In the genomic region with DNA sequence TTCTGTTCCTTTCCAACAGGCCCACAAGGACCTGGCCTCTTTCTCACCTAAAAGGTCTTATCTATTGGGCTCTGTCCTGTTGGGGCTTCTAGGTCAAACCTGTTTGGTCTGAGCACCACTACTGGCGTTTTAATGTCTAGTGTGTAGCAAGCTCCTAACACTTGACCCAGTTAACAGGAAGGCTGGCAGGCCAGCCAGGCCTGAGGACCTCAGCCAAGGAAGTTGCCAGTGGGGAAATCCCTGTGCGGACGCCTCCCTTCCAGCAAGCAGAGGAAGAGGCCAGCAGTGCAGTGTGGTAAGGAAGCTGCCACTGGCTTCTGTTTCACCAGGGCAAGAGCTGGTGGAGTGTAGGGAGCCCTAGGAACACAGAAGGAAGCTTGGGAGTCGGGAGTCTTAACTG, we compare ENCODE assay signal across 9 mouse cellular contexts.
DNase-seq lines count a peak whose midpoint lies in the region; ATAC-seq and TF ChIP-seq lines count a peak whose summit lies in the region.
"Had no signal": no experiment of that assay in that cellular context is flagged by ENCODE, and none has a peak within 500 bp of the region (broad histone marks: within the 10 kb centered on the region; RNA-seq: fewer than 3 reads in every experiment).

No protein-coding gene starts in this region.

- intact Hi-C loops in heart, postnatal 25 days (cut with DNase I), result no loop called here

- no peak overlapping the region for H3K9ac ChIP-seq in midbrain, postnatal 0 days (replicated peaks; ENCODE audit: low read length, poor library complexity, severe bottlenecking)
- no peak overlapping the region for H3K9ac ChIP-seq in midbrain, embryonic 11.5 days (ENCODE audit: low read length)
- H3K9ac ChIP-seq: midbrain, embryonic 12.5 days had no signal

- no peaks in the 10 kb centered on the region for H3K36me3 ChIP-seq in midbrain, postnatal 0 days (ENCODE audit: insufficient read depth, low read length)
- H3K36me3 ChIP-seq in midbrain, embryonic 11.5 days (ENCODE audit: control insufficient read depth, insufficient read depth, low read length), result 0 out of 2 replicates have a peak, but pooled peaks cover 2% of the 10 kb centered on the region

- no peak overlapping the region for H3K4me3 ChIP-seq in midbrain, postnatal 0 days (ENCODE audit: low read depth, low read length)
- H3K4me3 ChIP-seq in midbrain, embryonic 11.5 days (ENCODE audit: low read depth, low read length), result no peak overlapping the region
- H3K4me3 ChIP-seq: midbrain, embryonic 12.5 days had no signal

- H3K27me3 ChIP-seq in midbrain, postnatal 0 days (ENCODE audit: insufficient read depth, low read length), result no peaks in the 10 kb centered on the region
- H3K27me3 ChIP-seq in midbrain, embryonic 11.5 days (ENCODE audit: control insufficient read depth, insufficient read depth, low read length), result no peaks in the 10 kb centered on the region
- H3K27me3 ChIP-seq: midbrain, embryonic 12.5 days had no signal

- no peak for TF ChIP-seq CTCF in midbrain, postnatal 0 days (IDR thresholded peaks at IDR 0.05)

- H3K4me2 ChIP-seq in midbrain, postnatal 0 days (ENCODE audit: low read depth, low read length, poor library complexity, severe bottlenecking), result no peak overlapping the region
- H3K4me2 ChIP-seq in midbrain, embryonic 11.5 days, result no peak overlapping the region
- H3K4me2 ChIP-seq: midbrain, embryonic 12.5 days had no signal

- H3K4me1 ChIP-seq in midbrain, postnatal 0 days (ENCODE audit: insufficient read depth, low read length), result no peaks in the 10 kb centered on the region
- no peaks in the 10 kb centered on the region; the same call in 1 of the 2 replicates for H3K4me1 ChIP-seq in midbrain, embryonic 11.5 days (ENCODE audit: control insufficient read depth, insufficient read depth, low read length)

- WGBS in midbrain, postnatal 0 days, result 47% methylated on average over 4 of the region's 4 CpGs
- WGBS in midbrain, embryonic 11.5 days, result 72% methylated on average over 4 of the region's 4 CpGs

- peak overlapping the region; percentile 12; the same call in 1 of the 2 replicates for H3K27ac ChIP-seq in midbrain, postnatal 0 days (ENCODE audit: low read depth, low read length)
- no peak overlapping the region for H3K27ac ChIP-seq in midbrain, embryonic 11.5 days (ENCODE audit: low read depth, low read length)
- H3K27ac ChIP-seq: midbrain, embryonic 12.5 days had no signal

- DNase-seq in midbrain, postnatal 0 days (ENCODE audit: low spot score), result peak; percentile 34
- DNase-seq in midbrain, embryonic 11.5 days (ENCODE audit: low spot score, missing footprints), result no peak
- DNase-seq in cerebellum, adult 8-10 months, result peak; percentile 48
- peak; percentile 59 for DNase-seq in heart, postnatal 25 days (ENCODE audit: low spot score)
- DNase-seq in lung, postnatal 36 days, result peak; percentile 90
- no peak for DNase-seq in layer of hippocampus, postnatal 36 days
- DNase-seq in thymus, postnatal 0 days (ENCODE audit: low spot score), result no peak

- no peaks in the 10 kb centered on the region for H3K9me3 ChIP-seq in midbrain, postnatal 0 days (ENCODE audit: low read length)
- no peaks in the 10 kb centered on the region for H3K9me3 ChIP-seq in midbrain, embryonic 11.5 days (ENCODE audit: control insufficient read depth, low read length)
- H3K9me3 ChIP-seq: midbrain, embryonic 12.5 days had no signal

- no peak for ATAC-seq in midbrain, postnatal 0 days (ENCODE audit: low FRiP score)
- ATAC-seq in midbrain, embryonic 11.5 days (ENCODE audit: low FRiP score), result no peak
- ATAC-seq in erythroid progenitor cell, adult 5-6 weeks (replicated peaks; ENCODE audit: low FRiP score, poor library complexity, severe bottlenecking), result no peak

Comparison
In these comparisons a context has a peak if more than half of its experiments do, and no peak if none do; other contexts are left out.
1. DNase-seq: peak in midbrain, postnatal 0 days (single experiment), cerebellum, adult 8-10 months (single experiment), heart, postnatal 25 days (single experiment) and lung, postnatal 36 days (single experiment); none in midbrain, embryonic 11.5 days (single experiment), layer of hippocampus, postnatal 36 days (0 of 2) and thymus, postnatal 0 days (single experiment).